24 mouse cellular contexts compared by ENCODE assay signal in the genomic region with DNA sequence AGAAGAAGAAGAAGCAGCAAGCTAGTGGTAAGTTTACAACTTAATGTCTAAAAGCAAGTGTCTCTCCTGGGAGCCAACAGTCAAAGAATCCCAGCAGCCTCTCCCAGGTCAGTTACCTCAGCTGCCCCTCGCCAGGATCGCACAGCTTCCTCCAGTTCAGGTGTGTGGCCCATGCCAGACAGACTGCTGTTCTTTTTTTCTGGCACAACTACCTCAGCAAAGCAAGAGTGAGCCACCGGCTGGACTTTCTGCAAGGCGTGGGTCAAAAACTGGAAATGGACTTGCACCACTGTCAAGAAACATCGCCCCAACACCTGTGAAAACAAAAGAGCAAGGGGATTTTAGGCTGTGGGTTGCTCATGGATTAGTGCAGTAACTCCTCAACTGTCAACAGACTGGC. TPM values are rescaled to one million over a fixed set of nuclear protein-coding genes. Genes with fewer than 3 reads are reported as not detected.
"Had no signal": no experiment of that assay in that cellular context is flagged by ENCODE, and none has a peak within 500 bp of the region (broad histone marks: within the 10 kb centered on the region; RNA-seq: fewer than 3 reads in every experiment).

No protein-coding gene starts in this region.

- H3K27me3 ChIP-seq: midbrain, embryonic 12.5 days; neural tube, embryonic 13.5 days; neural tube, embryonic 15.5 days had no signal

- H3K27ac ChIP-seq: midbrain, embryonic 10.5 days; midbrain, embryonic 12.5 days; neural tube, embryonic 13.5 days; neural tube, embryonic 15.5 days had no signal

- H3K4me1 ChIP-seq: midbrain, embryonic 10.5 days had no signal

- H3K4me2 ChIP-seq: lung, embryonic 14.5 days; midbrain, embryonic 12.5 days; neural tube, embryonic 13.5 days; neural tube, embryonic 15.5 days had no signal

- H3K4me3 ChIP-seq: midbrain, embryonic 10.5 days; midbrain, embryonic 12.5 days; myocyte; neural tube, embryonic 13.5 days; neural tube, embryonic 15.5 days had no signal

- ATAC-seq: midbrain, embryonic 16.5 days had no signal

- DNase-seq: lung, embryonic 14.5 days; lung, postnatal 10 days; lung, postnatal 4 days; midbrain, embryonic 14.5 days; retina, postnatal 1 day; right cerebral cortex, adult 18-20 months; right cerebral cortex, postnatal 25 days; right cerebral cortex, postnatal 4 days; spleen, adult 18-20 months; thymus, adult 18-20 months; thymus, postnatal 14 days; thymus, postnatal 36 days had no signal

- H3K9ac ChIP-seq: lung, embryonic 14.5 days; midbrain, embryonic 12.5 days; neural tube, embryonic 13.5 days; neural tube, embryonic 15.5 days had no signal

- H3K9me3 ChIP-seq: midbrain, embryonic 10.5 days; midbrain, embryonic 12.5 days; neural tube, embryonic 13.5 days; neural tube, embryonic 15.5 days had no signal

RNA-seq across cellular contexts. Expression of a gene that starts 12.6 kb away (rescaled TPM):
- total RNA-seq: megakaryocyte, adult 5-6 weeks; megakaryocyte-erythroid progenitor cell, adult 5-6 weeks had no signal
- polyA plus RNA-seq: lung, embryonic 16.5 days; midbrain, embryonic 10.5 days; midbrain, embryonic 16.5 days; neural tube, embryonic 13.5 days; neural tube, embryonic 15.5 days; small intestine, adult 2 months; stomach, embryonic 16.5 days; thymus, postnatal 0 days had no signal
